Mouse (Mus musculus): ENCODE data around the gene Frmd4a. TPM values are rescaled to one million over a fixed set of nuclear protein-coding genes. Genes with fewer than 3 reads are reported as not detected.
A peak's percentile ranks its signal among the peaks of the same experiment; 100 is the strongest.

Frmd4a gene
- polyA plus RNA-seq, 1 experiment from 2014 or later: 28.8 TPM

- WGBS (ENCODE audit: insufficient replicate concordance): 88% methylated on average over 5 of the region's 5 CpGs
- Histone ChIP-seq H3K27me3 (ENCODE audit: control insufficient read depth, insufficient read depth, low read length) (no peaks in the 10 kb centered on the region), H3K36me3 (ENCODE audit: control insufficient read depth, insufficient read depth, low read length) (peaks cover 9% of the 10 kb centered on the region), H3K27ac (ENCODE audit: low read depth, low read length) (no peak overlapping the region), H3K9me3 (replicated peaks; ENCODE audit: control insufficient read depth, low read length) (no peaks in the 10 kb centered on the region), H3K4me3 (ENCODE audit: low read depth, low read length) (no peak overlapping the region), H3K4me1 (ENCODE audit: control insufficient read depth, insufficient read depth, low read length) (no peaks in the 10 kb centered on the region), H3K9ac (ENCODE audit: low read depth, low read length) (no peak overlapping the region), H3K4me2 (no peak overlapping the region)
- no peak for ATAC-seq (replicated peaks; ENCODE audit: insufficient number of reproducible peaks, low FRiP score, low TSS enrichment)
Measured at GRCm38 (mm10) chr2:4574251-4574650, 556.7 kb downstream of the Frmd4a start.

- WGBS (ENCODE audit: insufficient replicate concordance): 86% methylated on average over 2 of the region's 2 CpGs
- Histone ChIP-seq H3K36me3 (ENCODE audit: control insufficient read depth, insufficient read depth, low read length) (peaks cover 9% of the 10 kb centered on the region), H3K9me3 (replicated peaks; ENCODE audit: control insufficient read depth, low read length) (no peaks in the 10 kb centered on the region), H3K4me1 (ENCODE audit: control insufficient read depth, insufficient read depth, low read length) (no peaks in the 10 kb centered on the region), H3K27me3 (ENCODE audit: control insufficient read depth, insufficient read depth, low read length) (no peaks in the 10 kb centered on the region), H3K4me3 (ENCODE audit: low read depth, low read length) (no peak overlapping the region), H3K4me2 (no peak overlapping the region), H3K27ac (ENCODE audit: low read depth, low read length) (no peak overlapping the region), H3K9ac (ENCODE audit: low read depth, low read length) (no peak overlapping the region)
- no peak for ATAC-seq (replicated peaks; ENCODE audit: insufficient number of reproducible peaks, low FRiP score, low TSS enrichment)
Measured at GRCm38 (mm10) chr2:4575163-4575562, 557.6 kb downstream of the Frmd4a start.

- 93% methylated on average over 7 of the region's 7 CpGs for WGBS (ENCODE audit: insufficient replicate concordance)
- Histone ChIP-seq H3K36me3 (ENCODE audit: control insufficient read depth, insufficient read depth, low read length) (peaks cover 9% of the 10 kb centered on the region), H3K4me2 (no peak overlapping the region), H3K9me3 (replicated peaks; ENCODE audit: control insufficient read depth, low read length) (no peaks in the 10 kb centered on the region), H3K4me3 (ENCODE audit: low read depth, low read length) (no peak overlapping the region), H3K27me3 (ENCODE audit: control insufficient read depth, insufficient read depth, low read length) (no peaks in the 10 kb centered on the region), H3K27ac (ENCODE audit: low read depth, low read length) (no peak overlapping the region), H3K9ac (ENCODE audit: low read depth, low read length) (no peak overlapping the region), H3K4me1 (ENCODE audit: control insufficient read depth, insufficient read depth, low read length) (no peaks in the 10 kb centered on the region)
- no peak for ATAC-seq (replicated peaks; ENCODE audit: insufficient number of reproducible peaks, low FRiP score, low TSS enrichment)
Measured at GRCm38 (mm10) chr2:4575975-4576374, 558.5 kb downstream of the Frmd4a start.

- Histone ChIP-seq H3K27ac (ENCODE audit: low read depth, low read length) (no peak overlapping the region), H3K4me3 (ENCODE audit: low read depth, low read length) (no peak overlapping the region), H3K9ac (ENCODE audit: low read depth, low read length) (no peak overlapping the region), H3K4me1 (ENCODE audit: control insufficient read depth, insufficient read depth, low read length) (no peaks in the 10 kb centered on the region), H3K9me3 (replicated peaks; ENCODE audit: control insufficient read depth, low read length) (no peaks in the 10 kb centered on the region), H3K27me3 (ENCODE audit: control insufficient read depth, insufficient read depth, low read length) (no peaks in the 10 kb centered on the region), H3K4me2 (no peak overlapping the region), H3K36me3 (ENCODE audit: control insufficient read depth, insufficient read depth, low read length) (peaks cover 7% of the 10 kb centered on the region)
- 83% methylated on average over 5 of the region's 5 CpGs for WGBS (ENCODE audit: insufficient replicate concordance)
- no peak for ATAC-seq (replicated peaks; ENCODE audit: insufficient number of reproducible peaks, low FRiP score, low TSS enrichment)
Measured at GRCm38 (mm10) chr2:4578291-4578690, 560.8 kb downstream of the Frmd4a start.

GRCm38 (mm10) chr2:4579357-4580068 is 562.0 kb downstream of the Frmd4a start:
- ATAC-seq (replicated peaks; ENCODE audit: insufficient number of reproducible peaks, low FRiP score, low TSS enrichment): no peak
- Histone ChIP-seq H3K4me3 (ENCODE audit: low read depth, low read length) (no peak overlapping the region), H3K9me3 (replicated peaks; ENCODE audit: control insufficient read depth, low read length) (no peaks in the 10 kb centered on the region), H3K27ac (ENCODE audit: low read depth, low read length) (no peak overlapping the region), H3K4me1 (ENCODE audit: control insufficient read depth, insufficient read depth, low read length) (no peaks in the 10 kb centered on the region), H3K36me3 (ENCODE audit: control insufficient read depth, insufficient read depth, low read length) (peaks cover 5% of the 10 kb centered on the region; the same call in 1 of the 2 replicates), H3K4me2 (no peak overlapping the region), H3K27me3 (ENCODE audit: control insufficient read depth, insufficient read depth, low read length) (no peaks in the 10 kb centered on the region), H3K9ac (ENCODE audit: low read depth, low read length) (no peak overlapping the region)
- WGBS (ENCODE audit: insufficient replicate concordance): 79% methylated on average over 8 of the region's 8 CpGs

GRCm38 (mm10) chr2:4580666-4581065 is 563.1 kb downstream of the Frmd4a start:
- Histone ChIP-seq H3K4me1 (ENCODE audit: control insufficient read depth, insufficient read depth, low read length) (no peaks in the 10 kb centered on the region), H3K4me3 (ENCODE audit: low read depth, low read length) (no peak overlapping the region), H3K36me3 (ENCODE audit: control insufficient read depth, insufficient read depth, low read length) (no peaks in the 10 kb centered on the region), H3K4me2 (no peak overlapping the region), H3K27ac (ENCODE audit: low read depth, low read length) (no peak overlapping the region), H3K27me3 (ENCODE audit: control insufficient read depth, insufficient read depth, low read length) (no peaks in the 10 kb centered on the region), H3K9me3 (replicated peaks; ENCODE audit: control insufficient read depth, low read length) (no peaks in the 10 kb centered on the region), H3K9ac (ENCODE audit: low read depth, low read length) (no peak overlapping the region)
- 85% methylated on average over 6 of the region's 6 CpGs for WGBS (ENCODE audit: insufficient replicate concordance)
- ATAC-seq (replicated peaks; ENCODE audit: insufficient number of reproducible peaks, low FRiP score, low TSS enrichment): no peak

- H3K27ac ChIP-seq (ENCODE audit: low read depth, low read length): no peak overlapping the region
- no peaks in the 10 kb centered on the region for H3K9me3 ChIP-seq (replicated peaks; ENCODE audit: control insufficient read depth, low read length)
- 95% methylated on average over 2 of the region's 2 CpGs for WGBS (ENCODE audit: insufficient replicate concordance)
- H3K36me3 ChIP-seq (ENCODE audit: control insufficient read depth, insufficient read depth, low read length): peaks cover 9% of the 10 kb centered on the region; the same call in 1 of the 2 replicates
- H3K4me1 ChIP-seq (ENCODE audit: control insufficient read depth, insufficient read depth, low read length): peaks cover 11% of the 10 kb centered on the region; the same call in 1 of the 2 replicates
- no peak for ATAC-seq (replicated peaks; ENCODE audit: insufficient number of reproducible peaks, low FRiP score, low TSS enrichment)
- no peaks in the 10 kb centered on the region for H3K27me3 ChIP-seq (ENCODE audit: control insufficient read depth, insufficient read depth, low read length)
- no peak overlapping the region for H3K4me2 ChIP-seq
- no peak overlapping the region for H3K4me3 ChIP-seq (ENCODE audit: low read depth, low read length)
- H3K9ac ChIP-seq (ENCODE audit: low read depth, low read length): no peak overlapping the region
Measured at GRCm38 (mm10) chr2:4582930-4583329, 565.4 kb downstream of the Frmd4a start.

GRCm38 (mm10) chr2:4584252-4584651 is 566.7 kb downstream of the Frmd4a start:
- Histone ChIP-seq H3K4me2 (no peak overlapping the region), H3K4me1 (ENCODE audit: control insufficient read depth, insufficient read depth, low read length) (peaks cover 11% of the 10 kb centered on the region; the same call in 1 of the 2 replicates), H3K9ac (ENCODE audit: low read depth, low read length) (no peak overlapping the region), H3K36me3 (ENCODE audit: control insufficient read depth, insufficient read depth, low read length) (peaks cover 12% of the 10 kb centered on the region; the same call in 1 of the 2 replicates), H3K9me3 (replicated peaks; ENCODE audit: control insufficient read depth, low read length) (no peaks in the 10 kb centered on the region), H3K27me3 (ENCODE audit: control insufficient read depth, insufficient read depth, low read length) (no peaks in the 10 kb centered on the region), H3K4me3 (ENCODE audit: low read depth, low read length) (no peak overlapping the region), H3K27ac (ENCODE audit: low read depth, low read length) (no peak overlapping the region)
- no peak for ATAC-seq (replicated peaks; ENCODE audit: insufficient number of reproducible peaks, low FRiP score, low TSS enrichment)
- 86% methylated on average over 5 of the region's 5 CpGs for WGBS (ENCODE audit: insufficient replicate concordance)

- Histone ChIP-seq H3K36me3 (ENCODE audit: control insufficient read depth, insufficient read depth, low read length) (peaks cover 15% of the 10 kb centered on the region; the same call in 1 of the 2 replicates), H3K4me3 (ENCODE audit: low read depth, low read length) (no peak overlapping the region), H3K9me3 (replicated peaks; ENCODE audit: control insufficient read depth, low read length) (no peaks in the 10 kb centered on the region), H3K27me3 (ENCODE audit: control insufficient read depth, insufficient read depth, low read length) (no peaks in the 10 kb centered on the region), H3K27ac (ENCODE audit: low read depth, low read length) (no peak overlapping the region), H3K9ac (ENCODE audit: low read depth, low read length) (no peak overlapping the region), H3K4me2 (no peak overlapping the region), H3K4me1 (ENCODE audit: control insufficient read depth, insufficient read depth, low read length) (peaks cover 11% of the 10 kb centered on the region; the same call in 1 of the 2 replicates)
- ATAC-seq (replicated peaks; ENCODE audit: insufficient number of reproducible peaks, low FRiP score, low TSS enrichment): 0 out of 2 replicates have a peak, but pooled peaks have one; percentile 43
- 44% methylated on average over 11 of the region's 11 CpGs for WGBS (ENCODE audit: insufficient replicate concordance)
Measured at GRCm38 (mm10) chr2:4586245-4586644, 568.7 kb downstream of the Frmd4a start.
